Mouse (Mus musculus): ENCODE measurements at regions not wholly inside any gene's neighbourhood (a gene's known extent, or its start where the extent isn't known, plus 50 kb on each side); places are given as distances from the start of the nearest gene placed in this dataset.

DNA sequence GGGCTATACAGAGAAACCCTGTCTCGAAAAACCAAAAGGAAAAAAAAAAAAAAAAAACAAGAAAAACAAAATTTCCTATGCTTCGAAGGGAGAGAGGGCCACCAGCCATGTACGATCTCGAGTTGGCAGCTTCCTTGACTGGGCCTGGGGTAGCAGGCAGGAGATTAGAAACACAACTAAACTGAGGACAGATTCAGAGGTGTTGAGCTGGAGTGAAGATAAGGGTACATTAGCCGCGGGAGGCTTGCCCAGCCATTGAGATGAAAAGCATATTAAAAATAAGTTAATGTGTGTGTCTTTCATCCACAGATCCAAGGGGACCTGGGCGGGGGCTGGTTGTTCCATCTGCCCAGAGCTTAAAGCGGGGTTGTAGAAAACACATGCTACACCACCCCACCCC is 145.3 kb upstream of the Usp24 start:
- WGBS, result 88% methylated on average over 8 of the region's 8 CpGs
- ATAC-seq (ENCODE audit: insufficient number of reproducible peaks, insufficient read depth, low FRiP score, low TSS enrichment, low read depth), result no peak
- H3K4me3 ChIP-seq (replicated peaks), result no peak overlapping the region

DNA sequence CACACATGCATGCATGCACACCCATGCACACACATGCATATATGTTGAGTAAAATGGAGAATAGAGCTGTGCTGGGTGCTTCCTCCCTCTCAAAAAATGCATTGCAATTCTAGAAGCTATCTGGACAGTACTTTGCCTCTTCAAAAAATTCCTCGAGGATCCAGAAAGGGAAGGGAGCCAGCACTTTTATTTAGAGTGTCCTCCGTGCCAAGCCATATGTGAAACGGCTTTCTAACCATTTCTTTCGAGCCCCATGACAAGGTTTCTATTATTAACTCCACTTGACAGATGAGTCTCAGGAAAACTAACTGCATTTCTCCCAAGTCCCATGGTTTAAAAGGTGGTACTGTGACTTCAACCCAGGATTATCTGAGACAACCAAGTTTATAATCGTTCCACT is 140.7 kb upstream of the Usp24 start:
- 77% methylated on average over 5 of the region's 5 CpGs for WGBS
- no peak for ATAC-seq (ENCODE audit: insufficient number of reproducible peaks, insufficient read depth, low FRiP score, low TSS enrichment, low read depth)

More for the DNA sequence above, 145.3 kb upstream of the Usp24 start:
- no peak overlapping the region for H3K27ac ChIP-seq
- no peak overlapping the region for H3K4me2 ChIP-seq
- H3K4me1 ChIP-seq (replicated peaks), result peaks cover 19% of the 10 kb centered on the region
- no peak overlapping the region for H3K9ac ChIP-seq (replicated peaks)
- no peaks in the 10 kb centered on the region for H3K27me3 ChIP-seq
- no peaks in the 10 kb centered on the region for H3K36me3 ChIP-seq
- H3K9me3 ChIP-seq, result peaks cover 8% of the 10 kb centered on the region; the same call in 1 of the 2 replicates

DNA sequence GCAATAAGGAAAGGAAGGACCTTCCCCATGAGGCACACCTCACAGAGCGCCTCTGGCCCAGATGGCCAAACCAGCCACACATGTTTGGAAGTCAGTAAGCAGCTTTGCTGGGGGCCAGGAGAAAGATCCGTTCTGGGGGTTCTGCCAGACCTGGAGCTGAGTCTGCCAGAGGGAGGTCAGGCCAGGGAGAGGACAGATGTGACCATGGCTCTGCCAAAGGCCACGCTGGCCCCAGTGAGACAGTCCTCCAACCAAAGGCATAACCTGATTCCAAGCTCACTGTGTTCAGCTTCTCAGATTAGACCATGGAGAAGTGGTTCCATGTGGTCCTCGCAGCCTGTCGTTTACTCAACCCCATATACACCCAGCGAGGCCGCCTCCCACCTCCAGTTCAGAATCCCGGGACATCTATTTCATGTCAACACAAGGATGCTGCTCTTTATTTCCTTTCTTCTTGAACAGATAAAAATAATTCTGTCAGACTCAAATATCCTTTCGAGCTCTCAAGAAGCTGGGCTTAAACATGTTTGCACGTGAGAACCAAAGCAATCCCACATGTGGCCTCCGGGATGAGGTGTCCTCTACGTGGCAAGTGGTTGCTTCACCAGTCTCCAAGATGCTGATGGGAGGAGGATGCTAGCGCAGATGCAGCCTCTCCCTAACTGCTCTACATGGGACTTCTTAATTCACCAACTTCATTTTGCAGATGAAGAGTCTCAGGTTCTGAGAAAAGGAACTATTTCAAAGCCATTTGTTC is 130.1 kb upstream of the Usp24 start:
- no peak overlapping the region for H3K4me2 ChIP-seq
- no peak for ATAC-seq (ENCODE audit: insufficient number of reproducible peaks, insufficient read depth, low FRiP score, low TSS enrichment, low read depth)
- H3K27me3 ChIP-seq, result no peaks in the 10 kb centered on the region
- no peak overlapping the region for H3K9ac ChIP-seq (replicated peaks)
- 77% methylated on average over 13 of the region's 13 CpGs for WGBS
- 0 out of 2 replicates have a peak, but pooled peaks cover 2% of the 10 kb centered on the region for H3K9me3 ChIP-seq
- no peak overlapping the region for H3K27ac ChIP-seq
- no peak overlapping the region for H3K4me3 ChIP-seq (replicated peaks)
- H3K4me1 ChIP-seq (replicated peaks), result peaks cover 6% of the 10 kb centered on the region; the same call in 1 of the 2 replicates
- no peaks in the 10 kb centered on the region for H3K36me3 ChIP-seq

More for the DNA sequence above, 140.7 kb upstream of the Usp24 start:
- H3K4me1 ChIP-seq (replicated peaks), result no peaks in the 10 kb centered on the region
- H3K4me2 ChIP-seq, result no peak overlapping the region
- H3K36me3 ChIP-seq, result no peaks in the 10 kb centered on the region
- 0 out of 2 replicates have a peak, but pooled peaks cover 2% of the 10 kb centered on the region for H3K9me3 ChIP-seq
- no peak overlapping the region for H3K4me3 ChIP-seq (replicated peaks)
- H3K9ac ChIP-seq (replicated peaks), result no peak overlapping the region
- H3K27ac ChIP-seq, result no peak overlapping the region
- H3K27me3 ChIP-seq, result no peaks in the 10 kb centered on the region

DNA sequence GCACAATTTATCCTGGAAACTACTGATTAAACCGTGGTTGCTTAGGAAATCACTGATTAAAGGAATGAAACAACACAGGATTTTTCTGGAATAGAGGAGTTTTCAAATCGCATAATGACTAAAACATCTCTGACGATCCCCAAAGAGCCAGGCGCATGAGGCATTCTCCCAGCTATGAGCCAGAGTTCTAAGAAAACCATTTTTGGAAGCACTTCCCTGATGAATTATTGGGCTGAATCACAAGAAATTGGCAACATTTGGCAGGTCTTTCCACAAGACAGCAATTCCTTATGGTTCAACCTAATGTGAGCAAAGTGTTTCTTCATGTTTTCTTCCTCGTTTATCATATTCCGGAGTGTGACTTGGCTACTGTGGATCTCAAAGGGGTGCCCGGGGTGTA is 129.3 kb upstream of the Usp24 start:
- no peak overlapping the region for H3K27ac ChIP-seq
- 88% methylated on average over 7 of the region's 7 CpGs for WGBS
- no peak for ATAC-seq (ENCODE audit: insufficient number of reproducible peaks, insufficient read depth, low FRiP score, low TSS enrichment, low read depth)

DNA sequence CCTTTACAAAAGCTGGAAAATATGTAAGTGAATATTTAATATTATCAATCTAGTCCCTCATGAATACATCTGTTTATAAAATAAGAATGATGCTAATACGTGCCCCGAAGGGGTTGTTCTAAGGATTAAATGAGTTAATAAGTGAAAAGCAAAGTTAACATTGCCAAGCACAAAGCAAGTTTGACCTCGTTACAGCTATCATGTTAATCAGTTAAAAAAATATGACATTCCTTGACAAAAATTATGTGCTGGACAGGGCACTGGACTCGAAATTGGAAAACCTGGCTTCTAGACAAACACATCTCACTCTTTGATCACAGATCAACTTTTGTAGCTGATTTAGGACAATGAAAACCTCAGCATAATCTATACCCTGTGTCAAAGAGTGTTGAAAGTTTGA is 125.8 kb upstream of the Usp24 start:
- no peak overlapping the region for H3K4me3 ChIP-seq (replicated peaks)
- no peak for ATAC-seq (ENCODE audit: insufficient number of reproducible peaks, insufficient read depth, low FRiP score, low TSS enrichment, low read depth)
- 79% methylated on average over 4 of the region's 4 CpGs for WGBS
- H3K4me1 ChIP-seq (replicated peaks), result peaks cover 6% of the 10 kb centered on the region; the same call in 1 of the 2 replicates
- no peaks in the 10 kb centered on the region for H3K27me3 ChIP-seq
- no peak overlapping the region for H3K27ac ChIP-seq
- no peaks in the 10 kb centered on the region for H3K36me3 ChIP-seq
- no peak overlapping the region for H3K4me2 ChIP-seq
- H3K9ac ChIP-seq (replicated peaks), result no peak overlapping the region
- no peaks in the 10 kb centered on the region for H3K9me3 ChIP-seq

More for the DNA sequence above, 129.3 kb upstream of the Usp24 start:
- H3K36me3 ChIP-seq, result no peaks in the 10 kb centered on the region
- H3K4me3 ChIP-seq (replicated peaks), result no peak overlapping the region
- peaks cover 6% of the 10 kb centered on the region; the same call in 1 of the 2 replicates for H3K4me1 ChIP-seq (replicated peaks)
- H3K27me3 ChIP-seq, result no peaks in the 10 kb centered on the region
- H3K4me2 ChIP-seq, result no peak overlapping the region
- no peak overlapping the region for H3K9ac ChIP-seq (replicated peaks)
- H3K9me3 ChIP-seq, result 0 out of 2 replicates have a peak, but pooled peaks cover 2% of the 10 kb centered on the region

DNA sequence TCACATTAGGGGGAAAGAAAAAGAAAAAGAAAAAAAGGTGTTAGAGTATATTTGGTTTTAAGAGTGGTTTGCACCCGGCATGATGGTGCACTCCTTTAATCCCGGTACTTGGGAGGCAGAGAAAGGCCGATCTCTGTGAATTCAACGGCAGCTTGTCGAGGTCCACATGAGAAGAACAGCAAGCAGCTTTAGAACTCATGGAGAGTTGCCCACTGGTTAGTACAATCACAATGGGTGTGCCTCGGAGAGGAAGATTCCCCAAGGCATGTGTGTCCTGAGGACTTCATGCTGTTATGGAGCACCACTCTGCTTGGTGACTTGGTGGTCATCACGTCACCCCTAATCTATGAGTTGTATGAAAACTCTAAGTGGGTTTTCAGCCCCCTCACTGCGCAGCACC is 124.7 kb upstream of the Usp24 start:
- Histone ChIP-seq H3K4me3 (replicated peaks) (no peak overlapping the region), H3K27ac (no peak overlapping the region), H3K36me3 (no peaks in the 10 kb centered on the region), H3K9ac (replicated peaks) (no peak overlapping the region), H3K4me2 (no peak overlapping the region), H3K27me3 (no peaks in the 10 kb centered on the region), H3K4me1 (replicated peaks) (0 out of 2 replicates have a peak, but pooled peaks cover 6% of the 10 kb centered on the region), H3K9me3 (no peaks in the 10 kb centered on the region)
- no peak for ATAC-seq (ENCODE audit: insufficient number of reproducible peaks, insufficient read depth, low FRiP score, low TSS enrichment, low read depth)
- WGBS, result 94% methylated on average over 8 of the region's 8 CpGs

DNA sequence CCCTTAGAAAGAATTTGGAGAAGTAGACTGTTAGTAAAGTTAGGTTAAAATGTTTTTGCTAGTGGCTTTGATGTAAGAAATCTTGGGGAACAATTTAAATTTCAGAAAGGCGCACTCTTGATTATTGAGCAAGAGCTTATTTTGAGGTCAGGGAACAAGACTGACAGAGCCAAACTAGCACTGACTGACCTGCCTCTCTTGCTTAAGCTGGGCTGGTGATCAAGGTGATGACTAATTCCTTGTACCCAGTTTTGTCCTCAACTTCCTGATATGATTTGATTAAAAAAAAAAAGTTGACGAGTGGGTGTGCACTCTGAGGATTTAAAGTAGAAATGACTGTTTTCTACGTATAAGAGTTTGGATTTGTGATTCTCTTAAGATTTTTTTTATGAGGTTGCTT is 124.2 kb upstream of the Usp24 start:
- Histone ChIP-seq H3K9ac (replicated peaks) (no peak overlapping the region), H3K27ac (no peak overlapping the region), H3K36me3 (no peaks in the 10 kb centered on the region), H3K9me3 (no peaks in the 10 kb centered on the region), H3K4me1 (replicated peaks) (0 out of 2 replicates have a peak, but pooled peaks cover 6% of the 10 kb centered on the region), H3K27me3 (no peaks in the 10 kb centered on the region), H3K4me3 (replicated peaks) (no peak overlapping the region), H3K4me2 (no peak overlapping the region)
- no peak for ATAC-seq (ENCODE audit: insufficient number of reproducible peaks, insufficient read depth, low FRiP score, low TSS enrichment, low read depth)
- 84% methylated on average over 3 of the region's 3 CpGs for WGBS

DNA sequence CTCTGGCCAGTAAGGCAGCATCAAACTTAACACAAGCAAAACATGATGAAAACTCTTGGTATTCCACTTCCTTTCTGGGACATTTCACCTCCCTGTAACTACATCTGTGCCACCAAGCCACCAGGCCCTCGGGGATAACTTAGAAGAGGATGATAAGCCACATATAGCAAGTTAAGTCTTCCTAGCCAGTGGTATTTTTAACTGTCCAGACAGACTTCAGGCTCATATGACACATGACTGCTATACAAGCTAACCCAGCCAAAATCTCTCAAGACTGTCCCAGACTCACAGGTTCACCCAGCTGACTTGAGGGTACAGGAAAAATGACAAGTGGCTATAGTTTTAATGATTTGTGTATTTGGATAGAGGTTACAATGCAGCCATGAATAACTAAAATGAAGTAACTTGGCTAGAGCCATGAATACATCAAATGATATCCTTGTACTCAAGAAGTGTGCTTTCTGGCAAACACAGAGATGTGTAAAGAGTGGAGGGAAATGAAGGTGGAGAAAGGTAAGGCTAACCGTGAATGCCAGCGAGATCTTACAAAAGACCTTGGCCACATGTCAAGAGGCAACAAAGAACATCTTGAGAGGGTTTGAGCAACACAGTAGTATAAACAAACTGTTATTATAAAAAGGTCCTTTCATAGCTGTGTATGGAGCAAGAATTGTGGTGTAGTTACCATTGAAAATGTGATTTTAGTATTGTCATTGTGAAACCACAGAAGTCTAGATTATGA is 122.6 kb upstream of the Usp24 start:
- Histone ChIP-seq H3K4me2 (no peak overlapping the region), H3K36me3 (no peaks in the 10 kb centered on the region), H3K9me3 (no peaks in the 10 kb centered on the region), H3K9ac (replicated peaks) (no peak overlapping the region), H3K4me1 (replicated peaks) (peaks cover 15% of the 10 kb centered on the region), H3K27me3 (no peaks in the 10 kb centered on the region), H3K27ac (no peak overlapping the region), H3K4me3 (replicated peaks) (no peak overlapping the region)
- ATAC-seq (ENCODE audit: insufficient number of reproducible peaks, insufficient read depth, low FRiP score, low TSS enrichment, low read depth), result no peak
- 90% methylated on average over 3 of the region's 3 CpGs for WGBS

DNA sequence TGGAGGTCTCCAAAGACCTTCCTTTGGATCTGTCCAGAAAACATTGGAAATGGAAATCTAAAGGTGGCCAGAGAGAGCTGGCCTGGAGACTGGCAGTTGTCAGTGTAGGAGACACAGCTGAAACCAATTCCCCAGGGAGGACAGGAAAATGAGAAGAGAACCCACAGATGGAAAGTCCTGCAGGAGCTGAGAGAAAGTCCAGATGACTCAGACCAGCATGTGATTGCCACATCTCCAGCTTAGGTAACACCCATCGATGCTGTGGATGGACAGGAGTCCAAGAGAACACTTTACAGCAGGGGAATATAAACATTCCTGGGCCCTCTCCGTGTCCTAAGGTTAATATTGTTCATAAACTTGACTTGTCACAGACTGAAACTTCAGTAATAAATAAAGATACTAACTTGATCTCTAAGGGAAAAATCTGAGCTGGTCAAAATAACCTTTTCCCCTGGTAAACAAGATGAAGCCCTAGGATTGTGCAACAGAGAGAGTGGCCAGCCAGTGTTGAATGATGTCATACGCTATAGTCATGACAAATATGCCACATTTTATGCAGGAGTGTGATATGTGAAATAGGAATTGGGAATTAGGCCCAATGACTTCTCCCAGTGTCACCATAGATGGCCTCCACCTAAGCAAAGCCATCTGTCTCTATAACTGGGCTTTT is 120.4 kb upstream of the Usp24 start:
- Histone ChIP-seq H3K27ac (no peak overlapping the region), H3K4me2 (no peak overlapping the region), H3K9ac (replicated peaks) (no peak overlapping the region), H3K36me3 (no peaks in the 10 kb centered on the region), H3K4me3 (replicated peaks) (no peak overlapping the region), H3K27me3 (no peaks in the 10 kb centered on the region), H3K4me1 (replicated peaks) (peaks cover 30% of the 10 kb centered on the region), H3K9me3 (no peaks in the 10 kb centered on the region)
- 78% methylated on average over 3 of the region's 3 CpGs for WGBS
- ATAC-seq (ENCODE audit: insufficient number of reproducible peaks, insufficient read depth, low FRiP score, low TSS enrichment, low read depth), result no peak

DNA sequence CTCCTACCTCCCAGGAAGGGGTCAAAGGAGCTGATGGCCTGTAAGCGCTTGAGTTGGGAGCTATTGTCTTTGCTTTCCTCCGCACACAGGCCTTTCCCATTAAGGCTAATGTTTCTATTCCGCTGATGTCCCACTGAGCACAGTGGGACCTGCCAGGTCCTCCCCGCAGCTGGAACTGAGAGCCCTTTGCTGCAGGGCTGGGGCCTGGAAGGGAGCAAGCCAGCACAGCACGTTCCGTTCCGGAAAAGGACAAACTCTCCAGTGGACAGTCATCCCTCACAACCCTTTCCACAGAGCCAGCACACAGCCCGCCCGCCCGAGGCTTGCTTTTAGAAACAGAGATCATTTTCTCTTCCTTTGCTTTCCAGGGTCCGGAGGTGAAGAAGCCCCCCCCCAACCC is 116.2 kb upstream of the Usp24 start:
- peak overlapping the region; percentile 75 for H3K27ac ChIP-seq
- ATAC-seq (ENCODE audit: insufficient number of reproducible peaks, insufficient read depth, low FRiP score, low TSS enrichment, low read depth), result no peak
- no peaks in the 10 kb centered on the region for H3K9me3 ChIP-seq
- H3K4me3 ChIP-seq (replicated peaks), result no peak overlapping the region
- no peaks in the 10 kb centered on the region for H3K27me3 ChIP-seq
- WGBS, result 6% methylated on average over 11 of the region's 11 CpGs
- no peaks in the 10 kb centered on the region for H3K36me3 ChIP-seq
- peaks cover 34% of the 10 kb centered on the region for H3K4me1 ChIP-seq (replicated peaks)
- H3K9ac ChIP-seq (replicated peaks), result no peak overlapping the region
- H3K4me2 ChIP-seq, result peak overlapping the region; percentile 33

DNA sequence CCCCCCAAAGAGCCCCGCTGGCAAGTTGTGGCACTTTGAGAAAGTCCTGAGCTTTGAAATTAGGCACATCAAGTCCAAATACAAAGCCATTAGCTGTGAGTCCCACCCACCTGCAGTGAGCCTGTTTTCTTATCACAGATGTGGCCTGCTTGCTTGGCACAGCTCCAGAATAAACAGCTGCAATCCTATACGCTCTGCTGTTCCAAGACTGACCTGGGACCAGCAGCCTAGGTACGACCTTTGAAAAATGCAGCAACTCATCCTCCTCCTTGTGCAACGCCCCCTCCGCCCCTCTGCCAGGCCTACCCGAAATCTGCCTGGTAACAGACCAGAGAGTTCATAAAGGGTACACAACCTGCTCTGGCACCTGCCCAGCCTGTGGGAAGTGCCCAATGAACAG is 115.8 kb upstream of the Usp24 start:
- H3K4me3 ChIP-seq (replicated peaks), result no peak overlapping the region
- no peak for ATAC-seq (ENCODE audit: insufficient number of reproducible peaks, insufficient read depth, low FRiP score, low TSS enrichment, low read depth)
- H3K36me3 ChIP-seq, result no peaks in the 10 kb centered on the region
- no peak overlapping the region for H3K9ac ChIP-seq (replicated peaks)
- H3K9me3 ChIP-seq, result no peaks in the 10 kb centered on the region
- H3K4me2 ChIP-seq, result peak overlapping the region; percentile 33
- 25% methylated on average over 6 of the region's 6 CpGs for whole genome bisulfite sequencing
- peaks cover 34% of the 10 kb centered on the region for H3K4me1 ChIP-seq (replicated peaks)
- H3K27me3 ChIP-seq, result no peaks in the 10 kb centered on the region
- H3K27ac ChIP-seq, result peak overlapping the region; percentile 75

All from limb, embryonic 12.5 days (tissue).